ENCODE assay signal across 22 mouse cellular contexts in the genomic region with DNA sequence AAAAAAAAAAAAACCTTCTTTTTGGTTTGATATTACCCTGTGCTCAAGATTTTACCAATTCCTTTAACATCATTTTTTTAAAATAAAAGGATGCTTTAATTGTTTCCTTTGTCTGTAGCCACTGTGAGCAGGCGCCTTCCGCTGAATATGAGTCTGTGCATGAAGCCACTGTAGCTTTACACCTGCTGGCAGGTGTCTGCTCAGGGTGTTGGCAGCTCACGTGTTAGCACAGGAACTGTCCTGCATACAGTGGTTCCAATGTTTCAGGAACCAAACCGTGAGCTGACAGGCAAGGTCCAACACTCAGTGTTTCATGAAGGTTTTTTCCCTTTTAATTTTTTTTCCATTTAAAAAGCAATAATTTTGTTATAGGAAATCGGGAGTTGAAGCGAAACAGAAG.
DNase-seq lines count a peak whose midpoint lies in the region; ATAC-seq and TF ChIP-seq lines count a peak whose summit lies in the region.
"Had no signal": no experiment of that assay in that cellular context is flagged by ENCODE, and none has a peak within 500 bp of the region (broad histone marks: within the 10 kb centered on the region; RNA-seq: fewer than 3 reads in every experiment).

No protein-coding gene starts in this region.

- TF ChIP-seq CTCF in forebrain, postnatal 0 days (IDR thresholded peaks at IDR 0.05; ENCODE audit: low read depth), result no peak

- H3K27me3 ChIP-seq in forebrain, embryonic 16.5 days (replicated peaks; ENCODE audit: control insufficient read depth, insufficient read depth, low read length), result no peaks in the 10 kb centered on the region
- H3K27me3 ChIP-seq in forebrain, embryonic 12.5 days, result no peaks in the 10 kb centered on the region
- H3K27me3 ChIP-seq in forebrain, postnatal 0 days (ENCODE audit: insufficient read depth, low read length), result no peaks in the 10 kb centered on the region
- H3K27me3 ChIP-seq in forebrain, embryonic 11.5 days (ENCODE audit: control insufficient read depth, insufficient read depth, low read length), result no peaks in the 10 kb centered on the region
- H3K27me3 ChIP-seq in heart, embryonic 10.5 days (ENCODE audit: insufficient read depth, poor library complexity, severe bottlenecking), result no peaks in the 10 kb centered on the region
- no peaks in the 10 kb centered on the region for H3K27me3 ChIP-seq in midbrain, embryonic 11.5 days (ENCODE audit: control insufficient read depth, insufficient read depth, low read length)
- no peaks in the 10 kb centered on the region for H3K27me3 ChIP-seq in midbrain, embryonic 16.5 days (ENCODE audit: control insufficient read depth, insufficient read depth, low read depth, low read length)
- H3K27me3 ChIP-seq: CH12.LX, Patski had no signal

- H3K9ac ChIP-seq in forebrain, embryonic 16.5 days (replicated peaks; ENCODE audit: low read depth, low read length), result no peak overlapping the region
- no peak overlapping the region for H3K9ac ChIP-seq in forebrain, embryonic 12.5 days
- H3K9ac ChIP-seq in forebrain, postnatal 0 days, result no peak overlapping the region
- H3K9ac ChIP-seq in forebrain, embryonic 11.5 days (ENCODE audit: low read length), result no peak overlapping the region
- no peak overlapping the region for H3K9ac ChIP-seq in midbrain, embryonic 11.5 days (ENCODE audit: low read length)
- no peak overlapping the region for H3K9ac ChIP-seq in midbrain, embryonic 16.5 days (ENCODE audit: low read depth, low read length)

- H3K36me3 ChIP-seq in forebrain, embryonic 16.5 days (ENCODE audit: control insufficient read depth, insufficient read depth), result no peaks in the 10 kb centered on the region
- H3K36me3 ChIP-seq in forebrain, embryonic 12.5 days (replicated peaks), result no peaks in the 10 kb centered on the region
- H3K36me3 ChIP-seq in forebrain, postnatal 0 days (ENCODE audit: insufficient read depth), result no peaks in the 10 kb centered on the region
- no peaks in the 10 kb centered on the region for H3K36me3 ChIP-seq in forebrain, embryonic 11.5 days (ENCODE audit: control insufficient read depth, insufficient read depth, low read length)
- H3K36me3 ChIP-seq in heart, embryonic 10.5 days, result no peaks in the 10 kb centered on the region
- H3K36me3 ChIP-seq in midbrain, embryonic 11.5 days (ENCODE audit: control insufficient read depth, insufficient read depth, low read length), result no peaks in the 10 kb centered on the region
- no peaks in the 10 kb centered on the region for H3K36me3 ChIP-seq in midbrain, embryonic 16.5 days (ENCODE audit: control insufficient read depth, insufficient read depth, low read length)
- H3K36me3 ChIP-seq: G1E had no signal

- H3K9me3 ChIP-seq in forebrain, embryonic 16.5 days (ENCODE audit: control insufficient read depth, low read length), result no peaks in the 10 kb centered on the region
- no peaks in the 10 kb centered on the region for H3K9me3 ChIP-seq in forebrain, embryonic 12.5 days
- H3K9me3 ChIP-seq in forebrain, postnatal 0 days (ENCODE audit: low read length), result no peaks in the 10 kb centered on the region
- H3K9me3 ChIP-seq in forebrain, embryonic 11.5 days (ENCODE audit: control insufficient read depth, low read length), result no peaks in the 10 kb centered on the region
- H3K9me3 ChIP-seq in heart, embryonic 10.5 days, result no peaks in the 10 kb centered on the region
- H3K9me3 ChIP-seq in midbrain, embryonic 11.5 days (ENCODE audit: control insufficient read depth, low read length), result no peaks in the 10 kb centered on the region
- H3K9me3 ChIP-seq in midbrain, embryonic 16.5 days (replicated peaks; ENCODE audit: control insufficient read depth, low read length, poor library complexity, severe bottlenecking), result no peaks in the 10 kb centered on the region

- H3K4me2 ChIP-seq in forebrain, embryonic 16.5 days (ENCODE audit: low read length), result no peak overlapping the region
- H3K4me2 ChIP-seq in forebrain, embryonic 12.5 days, result no peak overlapping the region
- H3K4me2 ChIP-seq in forebrain, postnatal 0 days (ENCODE audit: low read depth), result no peak overlapping the region
- H3K4me2 ChIP-seq in forebrain, embryonic 11.5 days (ENCODE audit: low read depth, low read length, severe bottlenecking), result no peak overlapping the region
- H3K4me2 ChIP-seq in midbrain, embryonic 11.5 days, result no peak overlapping the region
- no peak overlapping the region for H3K4me2 ChIP-seq in midbrain, embryonic 16.5 days (ENCODE audit: low read length)

- ATAC-seq in forebrain, embryonic 16.5 days, result 0 out of 2 replicates have a peak, but pooled peaks have one; percentile 50
- ATAC-seq in forebrain, embryonic 12.5 days (ENCODE audit: low FRiP score), result no peak
- ATAC-seq in forebrain, postnatal 0 days, result 0 out of 2 replicates have a peak, but pooled peaks have one; percentile 27
- ATAC-seq in forebrain, embryonic 11.5 days (replicated peaks; ENCODE audit: low FRiP score), result no peak
- no peak for ATAC-seq in midbrain, embryonic 11.5 days (ENCODE audit: low FRiP score)
- no peak for ATAC-seq in midbrain, embryonic 16.5 days
- ATAC-seq: activated CD4-positive, CD25-positive, alpha-beta regulatory T cell, adult 4 months; CD4-positive, CD25-positive, alpha-beta regulatory T cell, adult 4 months; Patski had no signal

- 0 out of 2 replicates have a peak, but pooled peaks cover under 1% of the 10 kb centered on the region for H3K4me1 ChIP-seq in forebrain, embryonic 16.5 days (replicated peaks; ENCODE audit: control insufficient read depth, insufficient read depth, low read length)
- H3K4me1 ChIP-seq in forebrain, embryonic 12.5 days, result no peaks in the 10 kb centered on the region
- no peaks in the 10 kb centered on the region for H3K4me1 ChIP-seq in forebrain, postnatal 0 days (ENCODE audit: insufficient read depth)
- no peaks in the 10 kb centered on the region for H3K4me1 ChIP-seq in forebrain, embryonic 11.5 days (replicated peaks; ENCODE audit: control insufficient read depth, insufficient read depth, low read length)
- no peaks in the 10 kb centered on the region for H3K4me1 ChIP-seq in heart, embryonic 10.5 days
- H3K4me1 ChIP-seq in midbrain, embryonic 11.5 days (ENCODE audit: control insufficient read depth, insufficient read depth, low read length), result no peaks in the 10 kb centered on the region
- no peaks in the 10 kb centered on the region for H3K4me1 ChIP-seq in midbrain, embryonic 16.5 days (ENCODE audit: control insufficient read depth, insufficient read depth, low read length)

- WGBS in forebrain, embryonic 16.5 days, result 77% methylated on average over 6 of the region's 6 CpGs
- 83% methylated on average over 6 of the region's 6 CpGs for WGBS in forebrain, embryonic 12.5 days
- WGBS in forebrain, postnatal 0 days, result 74% methylated on average over 6 of the region's 6 CpGs
- 88% methylated on average over 6 of the region's 6 CpGs for WGBS in forebrain, embryonic 11.5 days
- 80% methylated on average over 6 of the region's 6 CpGs for WGBS in heart, embryonic 10.5 days
- WGBS in midbrain, embryonic 11.5 days, result 87% methylated on average over 6 of the region's 6 CpGs
- WGBS in midbrain, embryonic 16.5 days, result 83% methylated on average over 6 of the region's 6 CpGs

- no peak overlapping the region for H3K27ac ChIP-seq in forebrain, embryonic 16.5 days (ENCODE audit: low read length)
- H3K27ac ChIP-seq in forebrain, embryonic 12.5 days, result no peak overlapping the region
- no peak overlapping the region for H3K27ac ChIP-seq in forebrain, postnatal 0 days (ENCODE audit: low read depth, low read length)
- H3K27ac ChIP-seq in forebrain, embryonic 11.5 days (ENCODE audit: low read depth, low read length), result no peak overlapping the region
- no peak overlapping the region for H3K27ac ChIP-seq in heart, embryonic 10.5 days
- no peak overlapping the region for H3K27ac ChIP-seq in midbrain, embryonic 11.5 days (ENCODE audit: low read depth, low read length)
- H3K27ac ChIP-seq in midbrain, embryonic 16.5 days (ENCODE audit: low read length), result no peak overlapping the region

- H3K4me3 ChIP-seq in forebrain, embryonic 16.5 days (replicated peaks; ENCODE audit: low read length), result no peak overlapping the region
- no peak overlapping the region for H3K4me3 ChIP-seq in forebrain, embryonic 12.5 days (replicated peaks)
- no peak overlapping the region for H3K4me3 ChIP-seq in forebrain, postnatal 0 days (ENCODE audit: low read depth, low read length)
- H3K4me3 ChIP-seq in forebrain, embryonic 11.5 days (ENCODE audit: low read depth, low read length), result no peak overlapping the region
- H3K4me3 ChIP-seq in heart, embryonic 10.5 days, result no peak overlapping the region
- no peak overlapping the region for H3K4me3 ChIP-seq in midbrain, embryonic 11.5 days (ENCODE audit: low read depth, low read length)
- H3K4me3 ChIP-seq in midbrain, embryonic 16.5 days (ENCODE audit: low read depth, low read length), result no peak overlapping the region

- DNase-seq in forebrain, postnatal 0 days, result no peak
- DNase-seq in forebrain, embryonic 11.5 days (ENCODE audit: low spot score), result no peak
- DNase-seq in heart, adult 11 months, result peak; percentile 59
- DNase-seq in heart, embryonic 10.5 days (ENCODE audit: low spot score), result no peak
- peak; percentile 23 for DNase-seq in midbrain, embryonic 11.5 days (ENCODE audit: low spot score, missing footprints)
- DNase-seq: adrenal gland, adult 2 months; adrenal gland, adult 8-10 months; adrenal gland, postnatal 10 days; adrenal gland, postnatal 14 days; adrenal gland, postnatal 25 days; adrenal gland, postnatal 36 days; B cell, adult 2 months; cerebellum, adult 11 months; cerebellum, adult 11-12 months had no signal

Comparison
In these comparisons a context has a peak if more than half of its experiments do, and no peak if none do; other contexts are left out.
1. ATAC-seq: peak in forebrain, embryonic 16.5 days (single experiment) and forebrain, postnatal 0 days (single experiment); none in forebrain, embryonic 12.5 days (single experiment), forebrain, embryonic 11.5 days (single experiment), midbrain, embryonic 11.5 days (single experiment) and midbrain, embryonic 16.5 days (single experiment).
2. DNase-seq: peak in heart, adult 11 months (single experiment) and midbrain, embryonic 11.5 days (single experiment); none in forebrain, postnatal 0 days (single experiment), forebrain, embryonic 11.5 days (single experiment) and heart, embryonic 10.5 days (single experiment).